Comparison of ENCODE assay signal across 18 mouse cellular contexts in genomic region chr8:47833944-47834343, GRCm38 (mm10). TPM values are rescaled to one million over a fixed set of nuclear protein-coding genes. Genes with fewer than 3 reads are reported as not detected.
"Had no signal": no experiment of that assay in that cellular context is flagged by ENCODE, and none has a peak within 500 bp of the region (broad histone marks: within the 10 kb centered on the region; RNA-seq: fewer than 3 reads in every experiment).

No protein-coding gene starts in this region.

- H3K9ac ChIP-seq: limb, embryonic 15.5 days; liver, embryonic 12.5 days; lung, embryonic 14.5 days; midbrain, embryonic 12.5 days; neural tube, embryonic 15.5 days; stomach, embryonic 15.5 days had no signal

- DNase-seq: kidney, adult 18-20 months; kidney, postnatal 4 days; left cerebral cortex, postnatal 4 days; lung, embryonic 14.5 days; lung, postnatal 10 days; lung, postnatal 4 days; retina, postnatal 1 day; thymus, postnatal 4 days had no signal

- H3K4me1 ChIP-seq: liver, embryonic 12.5 days; neural tube, embryonic 15.5 days; stomach, embryonic 15.5 days had no signal

- H3K36me3 ChIP-seq: midbrain, embryonic 12.5 days had no signal

- H3K4me2 ChIP-seq: limb, embryonic 15.5 days; liver, embryonic 12.5 days; lung, embryonic 14.5 days; midbrain, embryonic 12.5 days; neural tube, embryonic 15.5 days; stomach, embryonic 15.5 days had no signal

- H3K4me3 ChIP-seq: limb, embryonic 15.5 days; liver, embryonic 12.5 days; midbrain, embryonic 12.5 days; myocyte; neural tube, embryonic 15.5 days; stomach, embryonic 15.5 days had no signal

- H3K27ac ChIP-seq: limb, embryonic 15.5 days; liver, embryonic 12.5 days; midbrain, embryonic 12.5 days; neural tube, embryonic 15.5 days; stomach, embryonic 15.5 days had no signal

- H3K27me3 ChIP-seq: limb, embryonic 15.5 days; liver, embryonic 12.5 days; midbrain, embryonic 12.5 days; neural tube, embryonic 15.5 days; stomach, embryonic 15.5 days had no signal

- ATAC-seq: liver, embryonic 12.5 days had no signal

- H3K9me3 ChIP-seq: limb, embryonic 15.5 days; liver, embryonic 12.5 days; midbrain, embryonic 12.5 days; neural tube, embryonic 15.5 days; stomach, embryonic 15.5 days had no signal

RNA-seq across cellular contexts. Expression of gene Cldn22, which starts 9.7 kb away (rescaled TPM):
- polyA plus RNA-seq: kidney, embryonic 16.5 days; limb, embryonic 15.5 days; liver, embryonic 12.5 days; liver, embryonic 16.5 days; lung, embryonic 14.5 days; midbrain, embryonic 12.5 days; myocyte; neural tube, embryonic 11.5 days; neural tube, embryonic 15.5 days; stomach, embryonic 15.5 days had no signal

RNA-seq across cellular contexts. Expression of gene Cldn24, which starts 12.0 kb away (rescaled TPM):
- polyA plus RNA-seq: kidney, embryonic 16.5 days; limb, embryonic 15.5 days; liver, embryonic 12.5 days; liver, embryonic 16.5 days; lung, embryonic 14.5 days; midbrain, embryonic 12.5 days; myocyte; neural tube, embryonic 11.5 days; neural tube, embryonic 15.5 days; spleen, adult 2 months; stomach, embryonic 15.5 days had no signal
